Mouse (Mus musculus) gastrocnemius, adult 2 months (tissue): Measurements from ENCODE around the gene Snw1. TPM values are rescaled to one million over a fixed set of nuclear protein-coding genes. Genes with fewer than 3 reads are reported as not detected.
"Not testable (repeated sequence)": the region's sequence is repeated elsewhere in the genome, so short reads cannot be mapped to it uniquely, and the experiment has no call there.

Experiments
- DNase-seq: peaks from one replicate; pipeline ENCODE4 v3.0.0; 2022
- H3K27ac ChIP-seq: fragments of 200-600 bp; 2 replicates; pipeline ENCODE4 v1.8.1; 2022; ENCODE audit warnings: mild to moderate bottlenecking
- H3K4me3 ChIP-seq: fragments of 200-600 bp; 2 replicates; pipeline ENCODE4 v1.8.1; 2022; ENCODE audit warnings: mild to moderate bottlenecking, moderate library complexity
- CTCF ChIP-seq: fragments of 200-600 bp; IDR thresholded peaks from 2 replicates; pipeline ENCODE4 v1.8.1; 2022; ENCODE audit warnings: antibody characterized with exemption, mild to moderate bottlenecking, moderate library complexity
- intact Hi-C: fragments of 180-260 bp; cut with DNase I; formaldehyde crosslinking; loops from one replicate; pipeline ENCODE4 v1.15.1; 2025
- long read RNA-seq, 2 experiments: library from polyadenylated mRNA; stranded (forward); transcript quantifications; one replicate each; pipeline ENCODE4 v2.0.0; 2021
- total RNA-seq, 2 experiments: library from RNA; stranded (reverse); gene quantifications; 2 replicates each; pipeline ENCODE4 v1.2.3; 2021

Snw1 gene
- total RNA-seq: 10 to 100 TPM; 46.5 to 52.7 TPM
- long read RNA-seq, experiment 1, full-length matches to known transcripts: 98 of 103 reads
- long read RNA-seq, experiment 1, partial matches to known transcripts: 2 of 103 reads
- long read RNA-seq, experiment 1, other reads (novel, unspliced or antisense): 3 of 103 reads
- long read RNA-seq, experiment 2, full-length matches to known transcripts: 67 of 78 reads
- long read RNA-seq, experiment 2, partial matches to known transcripts: 5 of 78 reads
- long read RNA-seq, experiment 2, other reads (novel, unspliced or antisense): 6 of 78 reads

DNA sequence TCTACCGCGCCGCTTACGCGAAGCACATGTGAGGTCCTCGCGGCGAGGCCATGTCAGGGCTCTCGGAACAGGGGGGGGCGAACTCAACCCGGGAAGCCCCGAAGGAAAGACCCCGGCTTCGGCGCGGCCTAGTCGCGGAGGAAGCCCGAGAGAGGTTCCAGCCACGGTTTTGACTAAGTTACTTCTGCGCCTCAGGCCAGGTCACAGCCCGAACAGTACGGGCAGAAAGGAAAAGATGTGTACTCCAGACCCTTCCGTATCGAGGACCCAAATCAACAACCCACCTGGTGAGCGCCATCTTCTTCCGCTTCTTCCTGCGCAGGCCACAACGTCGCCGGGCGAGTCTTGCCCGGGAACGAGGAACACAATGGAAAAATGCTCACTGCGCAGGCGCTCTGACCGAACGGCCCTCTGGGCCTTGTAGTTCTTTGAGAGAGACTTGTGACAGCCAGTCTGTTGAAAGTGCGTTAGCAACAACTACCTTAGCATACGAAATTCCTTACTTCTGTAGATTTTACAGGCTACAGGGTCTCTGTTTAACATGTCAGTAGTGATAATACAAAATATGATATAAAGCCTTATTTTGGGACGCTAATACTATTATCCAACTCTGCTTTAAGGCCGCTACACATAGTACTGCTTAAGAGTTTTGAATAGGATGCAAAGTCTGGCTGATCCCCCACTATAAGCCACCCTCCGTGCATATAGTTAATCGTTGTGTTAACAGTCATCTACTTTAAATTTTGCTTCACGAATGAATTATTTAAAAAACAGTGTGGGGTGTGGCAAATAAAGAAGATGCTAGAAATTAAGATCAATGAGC, at the start of gene Snw1:
Gene Snw1 (minus strand): TSS at position 311 of the 823 bp plus-strand sequence.
- DNase-seq: peak; percentile 95
- intact Hi-C loops: loop anchor here (5.0 kb wide), 1 partner anchor 205 kb away; the partner anchor contains the start of genes Ahsa1 and Vipas39
- peak; percentile 3; the same call in 1 of the 2 replicates for TF ChIP-seq CTCF
- H3K27ac ChIP-seq: peak within 1 kb of the TSS; percentile 99
- H3K4me3 ChIP-seq: peak within 1 kb of the TSS; percentile 79

DNA sequence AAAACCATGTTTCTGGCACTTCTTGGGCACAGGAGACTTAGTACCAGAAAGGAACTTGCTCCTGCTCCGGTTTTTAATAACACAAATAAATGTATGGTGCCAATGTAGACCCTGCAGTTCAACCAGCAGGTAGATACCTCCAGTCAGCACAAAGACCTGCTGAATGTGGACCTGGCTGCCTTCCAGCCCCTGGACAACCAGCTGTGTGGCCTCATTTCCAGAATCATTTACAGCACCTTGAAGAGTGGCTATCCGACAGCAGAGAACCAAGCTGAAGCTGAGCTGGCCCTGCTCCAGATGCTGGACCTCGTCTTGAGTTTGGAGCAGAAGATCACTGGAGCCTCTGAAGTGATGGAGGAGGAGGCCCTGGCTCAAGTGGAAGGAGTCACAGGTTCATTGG, 47.5 kb upstream of the Snw1 start:
- intact Hi-C loops, H3K27ac ChIP-seq, H3K4me3 ChIP-seq, DNase-seq: not testable (repeated sequence)

DNA sequence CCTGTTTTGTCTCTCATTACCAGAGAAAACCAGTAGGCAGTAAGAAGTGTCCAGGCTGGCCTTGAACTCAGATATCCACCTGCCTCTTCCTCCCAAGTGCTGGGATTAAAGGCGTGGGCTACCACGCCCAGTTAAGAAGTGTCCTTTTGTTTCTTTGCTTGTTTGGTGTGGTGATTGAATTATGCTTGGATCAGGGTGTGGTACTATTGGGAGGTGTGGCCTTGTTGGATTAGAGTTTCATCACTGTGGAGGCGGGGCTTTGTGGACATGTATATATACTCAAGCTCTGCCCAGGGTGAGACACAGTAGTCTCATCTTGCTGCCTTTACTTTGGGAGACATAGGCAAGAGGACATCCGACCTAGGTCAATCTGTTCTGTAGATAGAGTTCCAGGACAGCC, 41.9 kb upstream of the Snw1 start, which contains the start of gene Gm8300:
Gene Gm8300 (plus strand): TSS at position 301 of the 400 bp plus-strand sequence.
- intact Hi-C loops, H3K27ac ChIP-seq, H3K4me3 ChIP-seq, DNase-seq: not testable (repeated sequence)

DNA sequence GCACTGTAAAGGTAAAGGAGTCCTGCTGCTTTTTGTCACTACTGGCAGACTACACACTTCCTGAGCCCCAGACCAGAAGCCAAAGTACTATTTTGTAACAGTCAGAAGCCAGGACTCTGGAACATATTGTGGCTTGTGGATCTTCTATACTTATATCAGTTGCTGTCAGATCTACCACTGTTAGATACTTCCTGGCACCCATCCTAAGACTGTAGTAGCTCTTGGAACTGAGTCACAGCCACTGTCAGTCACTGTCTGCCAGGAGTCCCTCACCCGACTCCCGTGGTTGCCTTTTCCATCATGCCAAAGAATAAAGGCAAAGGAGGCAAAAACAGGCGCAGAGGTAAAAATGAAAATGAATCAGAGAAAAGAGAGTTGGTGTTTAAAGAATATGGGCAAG, 22.3 kb upstream of the Snw1 start, which contains the start of gene Gm5788:
Gene Gm5788 (plus strand): TSS at position 301 of the 400 bp plus-strand sequence.
- H3K27ac ChIP-seq, H3K4me3 ChIP-seq, intact Hi-C loops, DNase-seq: not testable (repeated sequence)

DNA sequence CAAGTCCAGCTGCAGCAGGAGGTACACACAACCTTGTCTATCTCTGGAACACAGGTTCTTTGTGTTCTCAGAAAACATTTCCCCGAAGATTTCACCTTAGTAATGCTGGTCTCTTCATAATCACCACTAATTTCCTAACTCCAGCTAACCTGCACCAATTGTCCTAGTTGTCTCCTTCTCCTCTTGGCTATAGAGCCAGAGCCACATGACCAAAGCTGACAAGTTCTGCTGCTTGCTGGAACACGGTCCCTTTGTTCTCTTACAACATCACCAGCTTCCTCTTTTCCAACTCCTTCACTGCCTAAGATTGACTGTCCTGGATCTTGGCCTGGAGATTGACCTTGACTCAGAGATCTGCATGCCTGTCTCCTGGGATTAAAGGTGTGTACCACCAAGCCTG, 16.6 kb upstream of the Snw1 start:
- intact Hi-C loops, DNase-seq, H3K27ac ChIP-seq, H3K4me3 ChIP-seq: not testable (repeated sequence)

DNA sequence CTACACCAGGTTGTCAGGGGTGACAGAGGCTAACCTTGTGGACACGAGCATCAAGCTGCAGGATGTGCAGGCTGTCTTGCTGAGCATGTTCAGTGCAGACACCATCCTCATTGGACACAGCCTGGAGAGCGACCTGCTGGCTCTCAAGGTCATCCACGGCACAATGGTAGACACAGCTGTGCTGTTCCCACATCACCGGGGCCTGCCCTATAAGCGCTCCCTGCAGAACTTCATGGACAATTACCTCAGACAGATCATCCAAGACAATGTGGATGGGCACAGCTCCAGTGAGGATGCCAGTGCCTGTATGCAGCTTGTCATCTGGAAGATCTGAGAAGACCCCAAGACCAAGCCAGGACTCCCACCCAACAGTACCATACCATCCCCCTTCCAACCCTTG, 10.4 kb upstream of the Snw1 start:
- H3K4me3 ChIP-seq, DNase-seq, intact Hi-C loops, H3K27ac ChIP-seq: not testable (repeated sequence)

DNA sequence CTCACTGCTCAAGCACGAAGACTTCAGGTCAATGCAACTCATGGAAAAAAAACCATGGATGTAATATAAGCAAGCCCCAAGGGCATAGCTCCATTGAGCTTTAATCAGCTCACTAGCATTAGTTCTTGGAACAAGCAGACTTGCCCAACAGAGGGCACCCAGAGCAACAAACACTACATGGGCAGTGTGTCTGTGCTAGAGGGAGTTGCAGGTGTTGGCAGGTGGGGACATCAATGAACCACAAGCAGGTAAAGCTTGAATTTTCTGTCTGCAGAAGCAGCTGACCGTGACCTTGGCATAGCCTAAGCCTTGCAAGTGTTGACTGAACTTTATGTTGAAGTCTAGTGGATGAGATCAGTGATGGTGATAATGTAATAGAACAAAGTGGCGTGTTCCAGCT, 2.7 kb upstream of the Snw1 start:
- no peak overlapping the region for H3K27ac ChIP-seq
- DNase-seq: no peak
- TF ChIP-seq CTCF: no peak
- intact Hi-C loops: loop anchor here (5.0 kb wide), 1 partner anchor 207 kb away; the partner anchor contains the start of genes Ahsa1 and Vipas39
- no peak overlapping the region for H3K4me3 ChIP-seq

DNA sequence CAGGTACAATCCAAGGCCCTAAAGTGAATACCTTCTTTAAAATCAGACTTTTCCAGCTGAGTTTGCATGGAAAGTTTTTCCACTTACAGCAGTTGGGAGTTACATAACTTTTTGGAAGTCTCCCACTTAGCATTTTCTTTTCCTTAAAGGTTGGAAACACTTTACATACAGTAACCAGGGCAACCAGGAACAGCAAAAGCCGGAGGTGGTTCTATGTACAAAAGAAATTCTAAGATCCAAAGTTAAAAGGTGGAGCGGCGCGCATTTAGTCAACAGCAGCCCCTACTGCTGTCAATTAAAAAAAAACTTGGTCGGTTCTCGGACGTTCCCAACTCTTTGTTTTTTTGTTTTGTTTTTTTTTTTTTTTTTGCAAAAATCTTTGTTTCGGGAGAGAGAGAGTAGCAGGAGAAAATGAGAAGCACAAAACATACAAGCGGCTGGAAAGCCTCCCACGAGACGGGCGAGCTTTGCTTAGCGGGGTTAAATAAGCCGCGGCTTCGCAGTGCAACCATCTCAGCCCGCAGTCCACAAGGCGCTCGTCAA, 582 bp downstream of the Snw1 start:
- TF ChIP-seq CTCF: no peak
- Histone ChIP-seq H3K27ac (peak overlapping the region; percentile 99), H3K4me3 (peak overlapping the region; percentile 79)
- intact Hi-C loops: loop anchor here (5.0 kb wide), 1 partner anchor 204 kb away; the partner anchor contains the start of genes Ahsa1 and Vipas39
- no peak for DNase-seq

DNA sequence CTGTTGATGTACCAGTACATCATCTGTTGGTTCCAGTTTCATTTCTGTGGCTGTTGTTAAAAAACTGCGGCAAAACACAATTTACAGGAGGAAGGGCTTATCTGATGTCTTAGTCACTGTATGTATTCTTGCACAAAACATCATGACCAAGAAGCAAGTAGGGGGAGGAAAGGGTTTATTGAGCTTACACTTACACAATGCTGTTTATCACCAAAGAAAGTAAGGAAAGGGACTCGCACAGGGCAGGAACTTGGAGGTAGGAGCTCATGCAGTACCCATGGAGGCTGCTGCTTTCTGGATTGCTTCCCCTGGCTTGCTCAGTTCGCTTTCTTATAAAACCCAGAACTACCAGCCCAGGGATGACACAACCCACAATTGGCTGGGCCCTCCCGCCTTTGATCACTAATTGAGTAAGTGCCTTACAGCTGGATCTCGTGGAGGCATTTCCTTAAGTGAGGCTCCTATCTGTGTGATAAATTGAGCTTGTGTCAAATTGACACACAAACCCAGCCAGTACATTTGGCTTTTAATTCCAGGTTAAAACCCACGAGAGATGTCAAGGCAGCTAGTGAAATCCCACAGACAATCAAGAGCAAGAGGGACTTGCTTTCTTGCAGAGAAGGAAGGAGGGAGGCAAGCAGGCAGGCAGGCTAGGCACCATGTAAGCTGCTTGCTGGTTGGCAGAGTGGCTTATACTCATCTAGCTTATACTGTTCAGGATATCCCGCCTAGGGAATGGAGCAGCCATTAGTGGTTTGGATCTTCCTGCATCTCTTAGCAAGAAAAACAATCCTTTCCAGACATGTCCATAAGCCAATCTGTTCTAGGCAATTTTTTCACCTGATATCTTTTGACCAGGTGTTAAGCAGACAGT, 1.6 kb downstream of the Snw1 start:
- Histone ChIP-seq H3K27ac (0 out of 2 replicates have a peak overlapping the region, but pooled peaks have one; percentile 13), H3K4me3 (peak overlapping the region; percentile 79)
- no peak for DNase-seq
- no peak for TF ChIP-seq CTCF
- intact Hi-C loops: loop anchor here (5.0 kb wide), 1 partner anchor 203 kb away; the partner anchor contains the start of genes Ahsa1 and Vipas39

DNA sequence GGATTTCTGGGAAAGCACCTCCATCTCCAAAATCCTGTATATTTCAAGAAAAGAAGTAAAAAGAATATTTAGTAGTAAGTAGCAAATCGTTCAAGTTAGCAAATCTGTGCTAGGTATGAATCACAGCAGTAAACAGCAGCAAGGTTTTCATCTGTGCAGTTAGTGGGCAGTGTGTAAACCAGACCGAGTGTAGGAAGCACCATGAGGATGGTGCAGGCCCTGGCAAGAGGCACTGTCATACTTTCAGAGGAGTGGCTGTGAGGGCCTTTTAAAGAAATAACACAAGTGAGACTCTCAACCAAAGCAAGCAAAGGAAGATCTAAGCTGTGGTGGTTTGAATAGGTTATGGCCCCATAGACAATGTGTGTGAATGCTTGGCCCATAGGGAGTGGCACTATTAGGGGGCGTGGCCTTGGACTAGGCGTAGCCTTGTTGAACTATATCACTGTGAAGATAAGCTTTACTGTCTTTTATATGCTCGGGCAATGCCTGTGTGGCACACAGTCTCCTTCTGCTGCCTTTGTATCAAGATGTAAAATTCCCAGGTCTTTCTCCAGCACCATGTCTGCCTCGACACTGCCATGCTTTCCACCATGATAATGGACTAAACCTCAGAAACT, 7.3 kb downstream of the Snw1 start:
- intact Hi-C loops: no loop called here
- H3K4me3 ChIP-seq: no peak overlapping the region
- TF ChIP-seq CTCF: no peak
- DNase-seq: no peak
- H3K27ac ChIP-seq: no peak overlapping the region

DNA sequence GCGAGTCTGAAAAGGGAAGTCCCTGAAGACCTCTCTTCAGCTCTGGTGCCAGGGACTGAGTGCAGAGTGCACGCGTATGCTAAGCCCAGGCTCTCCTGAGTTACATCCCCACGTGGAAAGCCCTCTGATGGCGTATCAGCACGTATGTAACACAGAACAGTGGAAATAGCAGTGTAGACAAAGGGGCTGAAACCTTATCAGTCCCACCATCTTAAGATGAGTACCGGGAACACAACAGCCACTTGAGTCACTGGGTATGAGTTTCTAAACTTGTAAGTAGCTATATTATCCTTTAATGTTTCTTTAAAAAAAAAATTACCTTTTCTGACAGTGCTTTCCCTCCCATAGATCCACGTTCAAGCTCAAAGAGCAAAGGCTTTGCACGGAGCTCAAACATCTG, 22.6 kb downstream of the Snw1 start:
- intact Hi-C loops: no loop called here
- H3K27ac ChIP-seq: no peak overlapping the region
- H3K4me3 ChIP-seq: no peak overlapping the region
- DNase-seq: no peak
- no peak for TF ChIP-seq CTCF
